Mouse (Mus musculus) A20 (cell line): ENCODE results near the gene Grin2b.
"Not testable (repeated sequence)": the region's sequence is repeated elsewhere in the genome, so short reads cannot be mapped to it uniquely, and the experiment has no call there.

Source experiments
- DNase-seq: peaks from one replicate; pipeline ENCODE4 v3.0.0-alpha.2; 2011; ENCODE audit warnings: low read depth, low spot score

Gene Grin2b

GRCm38 (mm10) chr6:135805436-135805835 lies 367.9 kb downstream of the Grin2b start:
- DNase-seq, result no peak

GRCm38 (mm10) chr6:135799949-135800348 lies 373.4 kb downstream of the Grin2b start:
- DNase-seq, result no peak

- no peak for DNase-seq
Measured at GRCm38 (mm10) chr6:135798202-135798992, 374.9 kb downstream of the Grin2b start.

GRCm38 (mm10) chr6:135797371-135798033 lies 375.8 kb downstream of the Grin2b start:
- DNase-seq, result no peak

- no peak for DNase-seq
Measured at GRCm38 (mm10) chr6:135796911-135797310, 376.4 kb downstream of the Grin2b start.

DNA sequence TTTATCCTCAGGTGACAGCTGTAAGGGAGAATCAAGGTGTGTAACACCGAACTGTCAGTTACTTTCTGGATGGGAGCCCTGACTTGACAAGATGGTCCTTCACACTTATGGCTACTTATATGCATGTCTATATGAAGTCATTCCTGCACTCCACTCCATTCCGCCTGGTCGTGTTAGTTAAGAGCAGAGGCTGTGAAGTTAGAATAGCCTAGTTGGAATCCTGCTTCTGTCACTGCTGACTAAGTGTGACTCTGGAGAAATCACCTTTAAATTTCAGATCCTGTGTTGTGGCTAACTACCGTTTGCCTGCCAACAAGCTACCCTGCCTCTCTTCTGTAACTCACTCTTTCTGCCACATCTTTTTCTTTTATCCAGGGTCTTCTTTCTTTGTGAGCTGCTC lies 381.9 kb downstream of the Grin2b start:
- DNase-seq, result no peak

- no peak for DNase-seq
Measured at GRCm38 (mm10) chr6:135789603-135790170, 383.6 kb downstream of the Grin2b start.

DNA sequence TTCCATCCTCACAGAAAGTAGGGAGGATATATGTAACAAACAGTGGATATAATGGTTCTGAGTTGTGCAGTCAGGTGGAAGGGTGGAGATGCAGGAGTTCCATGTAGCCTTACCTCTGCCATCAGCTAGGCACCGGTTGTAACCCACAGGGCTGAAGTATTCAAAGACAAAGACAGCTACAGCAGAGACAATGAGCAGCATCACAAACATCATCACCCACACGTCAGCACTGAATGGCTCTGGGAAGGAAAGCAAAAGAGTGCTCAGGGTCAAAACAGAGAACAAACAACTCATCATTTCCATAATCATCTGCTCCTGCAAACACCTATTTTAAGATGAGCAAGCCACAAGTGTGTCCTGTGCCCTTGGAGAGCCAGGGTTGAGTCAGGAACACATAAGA lies 398.6 kb downstream of the Grin2b start:
- no peak for DNase-seq

GRCm38 (mm10) chr6:135767572-135767971 lies 405.7 kb downstream of the Grin2b start:
- DNase-seq, result no peak

DNA sequence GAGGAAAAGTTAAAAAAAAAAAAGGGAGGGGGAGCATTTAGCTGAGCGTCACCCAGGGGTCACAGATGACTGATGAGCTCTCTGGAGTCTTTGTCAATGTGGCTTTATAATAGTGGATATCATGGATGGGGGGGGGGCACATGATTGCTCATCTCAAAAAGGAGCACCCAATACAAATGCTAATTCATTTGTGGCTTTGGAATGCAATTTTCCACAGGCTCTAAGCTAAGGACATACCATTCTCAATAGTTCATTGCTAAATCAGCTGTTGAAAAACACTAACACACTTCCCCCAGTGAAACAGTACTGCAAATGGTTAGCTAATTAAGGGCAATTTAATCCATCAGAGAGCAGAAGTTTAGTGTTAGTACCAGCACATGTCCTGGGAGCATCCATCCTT lies 414.6 kb downstream of the Grin2b start:
- no peak for DNase-seq

GRCm38 (mm10) chr6:135756075-135756474 lies 417.2 kb downstream of the Grin2b start:
- no peak for DNase-seq

- DNase-seq, result no peak
Measured at GRCm38 (mm10) chr6:135748412-135749076, 424.8 kb downstream of the Grin2b start.

DNA sequence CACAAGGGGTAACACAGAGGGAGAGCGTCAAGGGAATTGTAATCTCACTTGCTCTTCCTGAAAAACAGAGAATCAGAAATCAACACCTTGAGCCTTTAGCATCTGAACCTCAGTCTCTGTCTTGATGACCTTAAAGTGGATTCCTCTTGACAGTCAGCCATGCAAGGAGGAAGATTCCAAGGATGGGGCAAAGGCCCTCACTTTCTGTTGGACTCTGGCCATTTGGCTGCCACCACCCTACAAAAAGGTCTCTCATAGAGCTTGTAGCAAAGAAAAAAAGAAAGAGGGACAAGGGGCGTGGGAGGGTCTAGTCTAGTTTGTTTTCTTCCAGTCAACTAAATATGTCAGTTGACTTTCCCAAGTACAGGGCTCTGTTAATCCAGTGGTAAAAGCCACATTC lies 427.7 kb downstream of the Grin2b start:
- no peak for DNase-seq

- no peak for DNase-seq
Measured at GRCm38 (mm10) chr6:135734227-135734732, 439.0 kb downstream of the Grin2b start.

- DNase-seq, result no peak
Measured at GRCm38 (mm10) chr6:135727106-135727505, 446.2 kb downstream of the Grin2b start.

DNA sequence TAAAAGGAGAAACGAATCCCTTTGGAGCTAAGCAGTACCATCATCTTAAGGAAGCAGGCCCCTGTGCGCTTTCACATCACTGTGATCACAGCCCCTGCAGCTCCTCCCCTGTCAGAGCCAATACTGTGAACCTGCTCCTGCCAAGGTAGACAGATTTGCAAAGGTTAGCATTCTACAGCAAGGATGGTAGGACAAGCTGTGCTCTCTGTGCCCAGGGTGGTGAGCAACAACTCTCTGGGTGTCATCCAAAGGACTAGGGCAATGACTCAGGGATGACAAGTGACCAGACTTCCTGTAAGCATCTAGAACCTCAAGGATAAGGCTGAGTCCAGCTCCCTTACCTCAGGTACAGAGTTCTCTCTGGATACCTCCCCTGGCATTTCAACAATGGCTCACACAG lies 451.6 kb downstream of the Grin2b start:
- no peak for DNase-seq

- no peak for DNase-seq
Measured at GRCm38 (mm10) chr6:135714906-135715305, 458.4 kb downstream of the Grin2b start.

- DNase-seq, result no peak
Measured at GRCm38 (mm10) chr6:135714236-135714635, 459.1 kb downstream of the Grin2b start.

GRCm38 (mm10) chr6:135713716-135714115 lies 459.6 kb downstream of the Grin2b start:
- no peak for DNase-seq

DNA sequence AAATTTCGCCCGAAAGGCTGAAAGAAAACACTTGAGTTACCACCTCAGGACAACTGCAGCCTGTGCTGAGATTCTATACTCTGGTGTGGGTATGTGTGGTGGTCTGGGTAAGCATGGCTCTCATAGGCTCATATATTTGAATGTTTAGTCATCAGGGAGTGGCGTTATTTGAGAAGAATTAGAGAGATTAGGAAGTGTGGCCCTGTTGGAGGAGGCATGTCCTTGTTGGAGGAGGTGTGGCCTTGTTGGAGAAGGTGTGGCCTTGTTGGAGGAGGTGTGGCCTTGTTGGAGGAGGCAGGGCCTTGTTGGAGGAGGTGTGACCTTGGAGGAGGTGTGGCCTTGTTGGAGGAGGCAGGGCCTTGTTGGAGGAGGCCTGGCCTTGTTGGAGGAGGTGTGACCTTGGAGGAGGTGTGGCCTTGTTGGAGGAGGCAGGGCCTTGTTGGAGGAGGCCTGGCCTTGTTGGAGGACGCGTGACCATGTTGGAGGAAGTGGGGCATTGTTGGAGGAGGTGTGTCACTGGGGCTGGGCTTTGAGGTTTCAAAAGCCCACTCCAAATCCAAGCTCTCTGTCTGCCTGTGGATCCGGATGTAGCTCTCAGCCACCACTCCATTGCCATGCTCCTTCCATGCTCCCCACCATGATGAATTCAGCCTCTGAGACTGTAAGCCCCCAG lies 466.3 kb downstream of the Grin2b start:
- DNase-seq, result not testable (repeated sequence)

GRCm38 (mm10) chr6:135703655-135704054 lies 469.7 kb downstream of the Grin2b start:
- DNase-seq, result no peak
